Mouse (Mus musculus): ENCODE measurements at regions not wholly inside any gene's neighbourhood (a gene's known extent, or its start where the extent isn't known, plus 50 kb on each side); places are given as distances from the start of the nearest gene placed in this dataset.
"Not testable (repeated sequence)": the region's sequence is repeated elsewhere in the genome, so short reads cannot be mapped to it uniquely, and the experiment has no call there.

DNA sequence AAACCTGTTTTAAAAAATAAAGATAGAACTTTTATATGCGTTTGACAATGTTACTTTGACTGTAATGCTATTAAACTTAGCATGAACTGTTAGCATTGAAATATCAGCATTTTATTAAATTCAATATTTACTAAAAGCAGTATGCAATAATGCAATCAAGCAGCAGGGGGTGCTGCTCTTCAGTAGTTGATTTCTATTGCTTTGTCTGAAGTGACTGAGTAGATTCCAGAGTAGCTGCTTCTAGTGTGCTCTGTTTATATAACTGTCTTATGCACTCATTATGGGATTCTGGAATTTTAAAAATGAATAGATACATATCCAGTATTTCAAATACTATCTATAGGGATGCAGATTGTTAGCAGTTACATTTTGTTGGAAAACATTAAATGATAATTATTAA, 146.2 kb downstream of the Gm28710 start:
- CTCF ChIA-PET = no interaction called here

- CTCF ChIA-PET = no interaction called here
Observed at GRCm38 (mm10) chr5:16947430-16947829, 155.8 kb downstream of the Gm28710 start.

GRCm38 (mm10) chr5:16967735-16968134, 176.1 kb downstream of the Gm28710 start:
- CTCF ChIA-PET = no interaction called here

GRCm38 (mm10) chr5:16968817-16969216, 177.2 kb downstream of the Gm28710 start:
- CTCF ChIA-PET = not testable (repeated sequence)

- CTCF ChIA-PET = no interaction called here
Observed at GRCm38 (mm10) chr5:16973206-16973896, 181.7 kb downstream of the Gm28710 start.

DNA sequence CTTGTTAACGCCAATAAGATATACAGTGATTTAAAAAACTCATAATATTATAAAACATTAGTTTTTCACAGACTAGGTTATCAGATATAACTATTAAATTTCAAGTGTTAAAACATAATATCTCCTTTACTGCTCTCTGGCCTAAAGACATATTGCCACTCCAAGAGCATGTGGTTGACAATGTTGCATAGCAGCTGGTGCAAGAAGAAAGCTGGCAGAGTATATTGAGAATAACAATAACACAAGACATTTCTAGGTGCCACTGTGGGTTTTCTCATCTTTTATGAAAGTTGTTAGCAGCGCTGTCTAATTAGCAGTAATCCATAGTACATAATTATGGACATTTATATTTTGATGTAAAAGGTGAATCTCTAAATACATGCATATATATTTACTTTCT, 184.4 kb downstream of the Gm28710 start:
- CTCF ChIA-PET = no interaction called here

- CTCF ChIA-PET = no interaction called here
Observed at GRCm38 (mm10) chr5:16984877-16985276, 193.3 kb downstream of the Gm28710 start.

DNA sequence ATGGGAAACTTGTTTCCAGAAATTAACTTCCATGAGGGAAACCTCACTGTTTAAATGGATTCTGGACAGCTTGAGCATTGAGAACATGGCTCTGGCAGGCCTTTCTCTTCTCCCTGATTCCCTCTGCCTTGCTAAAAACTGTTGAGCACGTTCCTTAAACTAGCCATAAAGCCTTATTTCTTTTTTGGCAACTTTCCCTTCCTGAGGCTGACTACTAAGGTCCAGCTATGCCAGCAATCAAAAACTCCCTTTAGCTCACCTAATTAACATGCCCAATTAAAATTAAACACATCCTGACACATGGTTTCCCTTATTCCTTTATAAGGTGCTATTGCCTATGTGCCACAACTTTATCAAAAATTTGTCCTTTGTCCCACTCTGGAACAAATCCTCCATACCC, 199.9 kb downstream of the Gm28710 start:
- CTCF ChIA-PET = no interaction called here

DNA sequence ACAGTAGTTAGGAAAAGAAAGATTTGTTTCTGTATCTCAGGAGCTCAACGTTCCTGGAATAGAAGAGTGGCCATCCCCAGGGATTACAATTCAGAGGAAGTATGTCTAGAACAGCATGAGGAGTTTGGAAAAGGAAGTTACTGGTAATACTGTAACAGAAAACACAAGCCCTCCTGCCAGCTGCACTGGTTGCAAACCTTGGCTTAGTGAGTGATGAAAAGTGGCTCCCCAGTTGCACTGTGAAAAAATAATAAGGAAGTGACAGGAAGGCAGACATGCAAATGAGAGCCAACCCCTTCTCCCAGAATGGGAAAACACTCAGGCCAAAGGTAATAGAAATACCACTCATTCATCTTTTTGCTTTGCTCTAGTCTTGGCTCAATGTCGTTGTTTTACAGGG, 207.6 kb downstream of the Gm28710 start:
- CTCF ChIA-PET = no interaction called here

GRCm38 (mm10) chr5:17006807-17007522, 215.4 kb downstream of the Gm28710 start:
- CTCF ChIA-PET = no interaction called here

DNA sequence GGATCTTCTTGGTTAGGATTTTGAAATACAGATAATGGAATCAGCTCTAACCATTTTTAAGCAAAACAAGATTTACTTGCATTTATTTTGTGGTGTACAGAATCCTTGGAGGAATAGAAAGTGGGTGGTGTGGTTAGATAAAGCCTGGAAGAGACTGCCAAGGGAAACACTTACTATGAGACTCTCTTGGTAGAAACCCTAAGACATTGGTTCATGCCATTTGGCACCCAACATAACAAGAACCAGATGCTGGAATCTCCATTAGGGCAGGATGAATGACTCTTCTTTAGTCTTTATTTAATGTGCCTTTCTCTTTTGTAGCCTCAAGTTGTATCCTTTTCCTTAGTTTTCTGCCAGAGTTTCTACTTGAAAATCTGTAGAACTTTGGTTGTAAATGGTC, 230.0 kb downstream of the Gm28710 start:
- CTCF ChIA-PET = no interaction called here

DNA sequence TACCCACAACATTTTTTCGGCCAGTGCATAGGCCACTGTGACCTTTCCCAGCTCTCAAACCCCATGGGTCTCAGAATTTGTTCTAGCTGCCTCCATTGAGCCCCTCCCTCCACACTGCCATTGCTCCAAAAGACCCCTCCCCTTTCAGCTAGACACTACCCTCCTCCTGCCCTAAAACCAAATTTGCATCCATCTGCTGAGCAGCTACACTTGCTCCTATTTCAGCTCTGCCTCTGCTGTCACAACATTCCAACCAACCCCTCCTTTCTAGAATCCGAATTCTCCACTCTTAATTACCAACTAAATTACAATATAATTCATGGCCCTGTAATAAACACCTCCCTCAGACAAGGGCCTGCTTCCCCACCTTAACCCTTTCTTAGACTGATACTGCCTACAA, 262.3 kb downstream of the Gm28710 start:
- CTCF ChIA-PET = no interaction called here

DNA sequence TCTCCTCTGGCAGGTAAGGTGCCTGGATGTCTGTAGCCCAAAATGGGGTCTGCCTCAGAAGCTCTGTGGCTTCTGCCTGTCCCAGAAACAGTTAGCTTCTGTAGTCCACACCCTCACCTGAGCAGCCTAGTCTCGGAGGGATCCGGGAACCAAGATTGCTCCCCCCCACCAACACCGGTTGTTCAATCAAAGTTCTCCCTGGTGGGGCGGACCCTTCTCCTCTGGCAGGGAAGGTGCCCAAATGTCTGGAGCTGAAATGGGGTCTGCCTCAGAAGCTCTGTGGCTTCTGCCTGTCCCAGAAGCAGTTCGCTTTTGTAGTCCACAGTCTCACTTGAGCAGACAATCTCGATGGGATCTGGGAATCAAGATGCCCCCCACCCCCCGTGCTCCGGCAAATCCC, 273.0 kb downstream of the Gm28710 start:
- CTCF ChIA-PET = interaction anchor here (0.6 kb wide), 1 partner anchor 171 kb away, joined by 3 read pairs; no protein-coding TSS in a partner anchor

DNA sequence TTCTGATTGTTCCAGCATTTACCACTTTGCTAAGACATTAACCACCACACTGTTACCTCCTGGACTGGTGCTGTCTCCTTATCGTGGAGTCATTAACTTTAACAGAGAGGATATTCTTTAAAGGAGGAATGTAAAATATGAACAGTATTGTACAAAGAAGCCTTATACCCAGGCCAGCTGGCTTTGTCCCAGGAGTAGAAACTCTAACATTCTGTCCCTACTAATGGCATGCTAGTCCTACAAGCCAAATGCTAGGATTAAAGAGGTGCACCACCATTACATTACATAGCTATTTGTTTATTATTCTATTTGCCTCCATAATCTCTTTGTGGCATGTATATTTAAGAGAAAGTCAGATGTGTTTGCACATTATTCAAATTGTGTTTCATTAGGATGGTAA, 288.8 kb downstream of the Gm28710 start:
- CTCF ChIA-PET = no interaction called here

DNA sequence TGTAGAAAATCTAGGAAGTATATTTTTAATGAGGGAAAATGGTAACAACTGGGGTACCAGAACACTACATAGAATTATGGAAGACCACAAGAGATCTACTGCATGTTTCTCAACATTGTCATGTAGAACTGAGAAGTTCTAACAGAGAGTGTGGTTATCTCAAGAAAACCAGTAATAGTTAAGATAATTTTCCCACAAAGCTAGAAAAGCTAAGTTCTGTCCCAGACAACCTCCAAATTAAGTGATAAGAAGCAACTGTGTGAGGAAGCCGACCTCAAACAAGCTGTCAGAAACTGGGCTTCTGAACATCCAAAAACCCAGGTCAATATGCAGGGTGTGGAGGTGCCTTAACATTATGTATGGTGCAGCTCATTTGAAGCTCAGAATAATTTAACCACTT, 261.4 kb upstream of the Speer4f2 start:
- CTCF ChIA-PET = no interaction called here

GRCm38 (mm10) chr5:17112026-17112425, 261.0 kb upstream of the Speer4f2 start:
- CTCF ChIA-PET = no interaction called here

GRCm38 (mm10) chr5:17115035-17115434, 257.9 kb upstream of the Speer4f2 start:
- CTCF ChIA-PET = no interaction called here

DNA sequence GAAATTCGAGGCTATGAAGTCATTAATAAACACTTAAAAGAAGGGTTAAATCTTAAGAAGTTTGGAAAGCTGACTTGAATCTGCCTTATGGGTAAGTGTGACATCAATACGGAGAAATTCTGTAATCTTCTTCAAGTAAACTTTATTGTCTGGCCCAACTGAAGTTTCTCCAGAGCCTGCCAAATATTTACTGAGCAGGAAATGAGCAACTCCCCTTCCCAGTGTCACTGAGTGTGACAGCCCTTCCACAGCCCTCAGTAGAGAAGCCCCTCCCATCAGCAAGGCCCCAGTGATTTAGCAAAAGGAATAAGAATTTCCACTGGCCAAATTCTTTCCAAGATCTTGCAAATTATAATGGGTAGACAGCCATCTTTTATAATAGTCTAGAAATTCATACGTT, 256.9 kb upstream of the Speer4f2 start:
- CTCF ChIA-PET = no interaction called here

DNA sequence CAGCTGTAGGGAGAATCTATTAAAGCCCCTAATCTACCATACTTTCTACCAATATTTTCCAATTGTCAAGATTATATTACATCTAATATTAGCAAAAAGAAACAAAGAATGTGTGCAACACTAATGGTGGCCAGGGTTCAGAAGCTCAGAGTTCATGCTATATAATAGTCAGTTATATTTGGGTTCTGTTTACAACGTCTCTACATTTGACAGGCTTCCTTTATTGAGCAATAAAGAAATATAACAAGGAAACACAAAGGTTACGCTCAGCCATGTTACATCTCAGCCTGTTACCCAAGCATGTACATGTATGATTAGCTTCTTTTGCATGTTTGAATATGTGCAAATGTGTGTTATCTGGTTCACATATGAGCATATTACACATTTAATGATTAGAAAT, 247.7 kb upstream of the Speer4f2 start:
- CTCF ChIA-PET = no interaction called here

DNA sequence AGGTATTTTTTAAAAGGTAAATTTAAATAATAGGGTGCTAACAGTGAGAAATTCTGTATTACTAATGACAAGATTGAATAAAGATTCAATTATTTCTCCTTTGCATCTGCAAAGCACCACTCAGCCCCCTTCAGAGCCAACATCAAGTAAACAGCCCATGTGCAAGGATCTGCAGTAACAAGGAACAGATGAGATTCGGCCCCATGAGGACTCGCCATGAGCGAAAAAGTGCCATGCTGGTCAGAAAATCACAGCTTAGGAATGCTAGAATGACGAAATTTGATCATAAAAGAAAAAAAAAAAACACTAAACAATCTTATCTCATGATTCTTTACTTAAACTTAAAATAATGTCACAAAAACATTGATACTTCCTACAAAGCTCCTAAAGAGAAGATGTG, 245.5 kb upstream of the Speer4f2 start:
- CTCF ChIA-PET = no interaction called here

DNA sequence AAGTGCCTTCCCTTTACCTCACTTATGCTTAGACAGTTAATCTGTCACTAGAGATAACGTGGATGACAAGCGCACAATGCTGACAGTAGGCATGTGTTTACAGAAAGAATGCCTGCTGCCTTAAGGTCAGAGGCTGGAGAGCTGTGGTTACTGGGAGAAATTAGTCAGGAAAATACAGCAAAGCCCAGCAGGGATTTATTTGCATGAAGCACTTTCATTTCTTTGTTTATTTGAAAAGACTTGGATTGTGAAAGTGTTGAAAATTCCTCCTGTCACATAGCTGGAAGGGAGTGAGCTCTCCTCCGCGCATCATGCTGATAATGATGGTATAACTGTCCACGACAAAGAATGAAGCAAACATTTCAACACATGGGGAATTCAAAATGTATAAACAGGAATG, 237.5 kb upstream of the Speer4f2 start:
- CTCF ChIA-PET = no interaction called here

- CTCF ChIA-PET = no interaction called here
Observed at GRCm38 (mm10) chr5:17141555-17141954, 231.4 kb upstream of the Speer4f2 start.

DNA sequence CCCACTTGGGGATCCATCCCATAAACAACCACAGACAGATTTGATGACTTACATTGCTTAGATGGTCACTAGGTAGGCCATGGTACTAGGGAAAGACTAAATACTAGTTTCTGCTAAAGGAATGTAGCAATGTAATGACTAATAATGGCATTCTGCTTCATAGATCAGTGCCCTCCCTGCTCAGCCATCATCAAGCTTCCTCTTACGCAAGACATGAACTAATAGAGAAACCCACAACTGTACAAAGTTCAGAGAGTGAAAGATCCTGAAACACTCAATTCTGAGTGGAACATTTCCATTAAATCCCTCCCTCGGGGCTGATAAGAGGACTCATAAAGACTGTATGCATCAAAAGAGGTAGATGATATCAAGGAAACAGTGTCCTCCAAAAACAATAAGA, 198.4 kb upstream of the Speer4f2 start:
- CTCF ChIA-PET = interaction anchor here (0.5 kb wide), 1 partner anchor 238 kb away, joined by 14 read pairs; no protein-coding TSS in a partner anchor

GRCm38 (mm10) chr5:17176771-17177170, 196.2 kb upstream of the Speer4f2 start:
- CTCF ChIA-PET = no interaction called here
